Mouse (Mus musculus) erythroid progenitor cell, adult 5-6 weeks (primary cell): Measurements from ENCODE around the gene Syngr1. TPM values are rescaled to one million over a fixed set of nuclear protein-coding genes. Genes with fewer than 3 reads are reported as not detected.

Experiments
- ATAC-seq: replicated peaks from 2 replicates; pipeline ENCODE4 v1.8.0; 2016; ENCODE audit warnings: moderate number of reproducible peaks, mild to moderate bottlenecking, moderate TSS enrichment, inconsistent platforms; ENCODE audit not compliant: poor library complexity, low FRiP score, severe bottlenecking
- total RNA-seq, 2 experiments: library from RNA; stranded (forward) in 1 of 2; stranded (reverse) in 1 of 2; fragments of 150-400 nt in 1 of 2; fragments of 186-747, 209-891 nt in 1 of 2; gene quantifications; 2 replicates each; pipeline versions ENCODE4 v1.2.3 to v1.2.4; 2015 to 2017; ENCODE audit warnings: low replicate concordance in 2 of 2

Gene Syngr1
- total RNA-seq, 2 experiments from 2014 or later, result 3.6 to 20.1 TPM

GRCm38 (mm10) chr15:80136645-80137044 lies 45.5 kb downstream of the Syngr1 start:
- no peak for ATAC-seq

DNA sequence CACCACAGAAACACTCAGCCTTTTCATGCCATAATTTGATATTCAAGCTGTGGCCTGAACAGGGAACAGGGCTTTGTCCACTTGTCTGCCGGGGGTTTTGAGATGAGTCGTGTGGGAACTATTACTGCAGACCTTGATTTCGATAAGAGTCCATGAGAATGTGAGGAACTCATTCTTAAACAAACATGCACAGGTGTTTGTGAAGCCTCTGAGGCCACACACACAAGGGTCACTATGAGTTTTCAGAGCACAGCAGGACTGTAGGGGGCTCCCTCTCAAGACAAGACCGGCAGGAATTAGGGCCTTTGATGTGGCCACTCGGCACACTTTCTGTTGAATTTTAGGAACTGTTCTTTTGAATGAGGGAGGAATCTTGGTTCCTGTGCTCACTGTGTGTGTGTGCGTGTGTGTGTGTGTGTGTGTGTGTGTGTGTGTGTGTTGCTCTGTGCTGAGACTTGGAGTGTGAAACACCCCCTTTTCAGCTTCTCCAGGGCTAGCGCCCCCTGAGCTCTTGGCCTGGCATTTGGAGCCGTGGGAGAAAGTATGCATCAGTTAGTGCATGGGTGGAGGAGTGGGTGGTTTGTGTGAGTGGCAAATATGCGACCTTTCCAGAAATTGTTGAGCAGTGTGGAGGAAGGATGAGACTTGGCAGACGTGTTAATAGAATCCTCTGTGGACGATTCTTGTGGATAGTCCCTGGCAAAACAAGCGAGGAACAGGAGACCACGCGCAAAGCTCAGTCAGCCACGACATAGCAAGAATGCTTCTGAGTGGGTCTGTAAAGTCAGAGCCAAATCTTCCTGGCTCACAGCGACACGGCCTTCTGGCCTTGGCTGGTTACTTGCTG lies 47.0 kb downstream of the Syngr1 start:
- no peak for ATAC-seq

DNA sequence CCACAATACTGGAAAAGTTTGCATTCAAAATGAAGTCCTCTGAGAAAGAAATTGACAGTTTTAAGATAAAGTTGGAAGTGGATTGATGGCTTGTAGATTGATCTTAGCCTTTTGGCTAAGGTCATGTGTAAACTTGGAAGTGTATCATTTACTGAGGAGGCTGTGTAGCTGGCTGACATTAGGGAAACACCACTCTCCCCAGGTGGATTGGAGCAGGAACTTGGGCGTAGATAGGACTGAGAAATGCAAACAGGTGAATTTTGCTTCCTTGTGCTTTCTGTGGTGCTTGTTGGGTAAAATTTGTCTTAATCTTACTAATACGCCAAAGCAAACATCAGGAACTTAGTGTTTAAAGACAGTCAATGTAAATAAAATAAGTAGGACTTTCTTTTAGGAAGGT lies 49.2 kb downstream of the Syngr1 start:
- no peak for ATAC-seq

GRCm38 (mm10) chr15:80140878-80141277 lies 49.7 kb downstream of the Syngr1 start:
- ATAC-seq, result no peak

GRCm38 (mm10) chr15:80142130-80142529 lies 51.0 kb downstream of the Syngr1 start:
- no peak for ATAC-seq

DNA sequence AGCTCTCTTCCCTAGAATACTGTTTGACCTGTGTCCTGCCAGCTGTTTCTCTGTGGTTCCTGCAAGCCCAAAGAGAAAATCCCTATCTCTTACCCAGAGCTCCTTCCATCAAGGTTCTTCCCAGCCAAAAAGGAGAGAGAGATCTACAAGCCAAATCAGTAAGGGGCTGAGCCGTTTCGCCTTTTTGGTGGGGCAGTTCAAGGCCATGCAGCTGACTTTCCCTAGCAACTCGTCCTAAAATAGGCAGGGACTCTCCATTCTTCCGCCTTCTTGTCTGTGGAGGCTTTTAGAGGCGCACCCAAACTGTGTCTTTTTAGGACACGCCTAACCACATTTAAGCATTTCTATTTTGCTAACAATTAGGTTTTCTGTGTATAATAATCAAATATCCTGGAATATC lies 52.6 kb downstream of the Syngr1 start:
- no peak for ATAC-seq

- no peak for ATAC-seq
Measured at GRCm38 (mm10) chr15:80145397-80145796, 54.3 kb downstream of the Syngr1 start.

- no peak for ATAC-seq
Measured at GRCm38 (mm10) chr15:80146153-80146552, 55.0 kb downstream of the Syngr1 start.

- no peak for ATAC-seq
Measured at GRCm38 (mm10) chr15:80147090-80147489, 56.0 kb downstream of the Syngr1 start.

GRCm38 (mm10) chr15:80147511-80147910 lies 56.4 kb downstream of the Syngr1 start:
- ATAC-seq, result no peak

DNA sequence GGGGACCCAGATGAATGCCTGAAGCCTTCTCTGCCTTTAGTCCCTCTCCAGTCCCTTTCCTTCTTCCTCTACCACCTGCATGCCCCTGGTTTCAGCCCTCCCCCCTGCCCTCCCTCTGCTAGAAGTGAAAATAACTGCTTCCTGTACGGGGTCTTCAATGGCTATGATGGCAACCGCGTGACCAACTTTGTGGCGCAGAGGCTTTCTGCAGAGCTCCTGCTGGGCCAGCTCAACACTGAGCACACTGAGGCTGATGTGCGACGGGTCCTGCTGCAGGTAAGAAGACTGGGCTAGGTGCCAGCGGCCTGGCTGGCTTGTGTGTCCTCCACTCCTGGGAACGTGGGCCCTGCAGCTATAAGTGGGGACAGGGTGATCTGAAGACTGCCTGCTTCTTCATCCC lies 57.4 kb downstream of the Syngr1 start:
- no peak for ATAC-seq

DNA sequence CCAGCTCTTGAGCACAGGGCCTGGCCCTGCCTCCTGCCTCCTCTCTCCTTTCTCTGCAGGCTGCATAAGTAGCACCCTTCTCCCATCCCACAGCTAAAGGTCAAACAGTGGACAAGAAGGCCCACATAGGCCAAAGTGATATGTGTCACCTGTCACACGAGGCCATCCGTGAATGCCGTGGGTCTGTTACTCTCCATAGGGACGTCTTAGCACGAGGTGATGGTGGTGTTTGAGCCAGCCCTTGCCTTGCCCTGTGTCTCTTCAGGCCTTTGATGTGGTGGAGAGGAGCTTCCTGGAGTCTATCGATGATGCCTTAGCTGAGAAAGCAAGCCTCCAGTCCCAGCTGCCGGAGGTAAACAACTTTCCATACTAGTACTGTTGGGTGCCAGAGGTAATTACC lies 58.4 kb downstream of the Syngr1 start:
- no peak for ATAC-seq

DNA sequence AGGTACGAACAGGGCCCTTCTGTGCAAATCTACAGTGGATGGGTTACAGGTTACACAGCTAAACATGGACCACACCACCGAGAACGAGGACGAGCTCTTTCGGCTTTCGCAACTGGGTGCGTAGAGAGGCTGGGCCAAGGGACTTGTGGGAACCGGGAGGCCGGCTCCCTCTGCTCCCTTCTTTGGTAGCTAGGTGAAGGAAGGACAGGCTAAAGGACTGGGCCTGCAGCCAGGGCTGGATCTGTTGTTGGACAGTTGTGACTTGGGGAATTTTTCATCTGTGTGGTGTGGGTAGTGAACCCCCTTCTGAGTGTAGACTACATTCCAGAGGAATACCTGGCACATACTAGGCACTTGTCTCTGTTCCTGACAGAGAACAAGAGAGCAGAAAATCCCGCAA lies 61.5 kb downstream of the Syngr1 start:
- ATAC-seq, result no peak

GRCm38 (mm10) chr15:80153757-80154156 lies 62.6 kb downstream of the Syngr1 start:
- no peak for ATAC-seq

DNA sequence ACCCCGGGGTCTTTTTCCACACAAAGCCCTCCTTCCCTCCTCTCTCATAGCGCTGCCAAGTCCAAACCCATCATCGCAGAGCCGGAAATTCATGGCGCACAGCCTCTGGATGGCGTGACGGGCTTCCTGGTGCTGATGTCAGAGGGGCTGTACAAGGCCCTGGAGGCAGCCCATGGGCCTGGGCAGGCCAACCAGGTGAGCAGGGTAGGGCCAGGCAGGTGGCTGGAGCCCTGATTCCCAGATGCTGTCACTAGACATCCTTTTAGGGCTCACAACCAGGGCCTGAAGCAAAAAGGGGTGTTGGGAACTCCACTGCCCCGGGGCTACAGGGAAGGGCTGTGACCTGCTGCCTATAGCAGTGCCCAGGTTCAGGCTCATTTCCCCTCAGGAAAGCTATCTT lies 64.6 kb downstream of the Syngr1 start:
- ATAC-seq, result no peak

GRCm38 (mm10) chr15:80157197-80157943 lies 66.2 kb downstream of the Syngr1 start:
- no peak for ATAC-seq

- ATAC-seq, result no peak
Measured at GRCm38 (mm10) chr15:80158001-80158706, 67.0 kb downstream of the Syngr1 start.

DNA sequence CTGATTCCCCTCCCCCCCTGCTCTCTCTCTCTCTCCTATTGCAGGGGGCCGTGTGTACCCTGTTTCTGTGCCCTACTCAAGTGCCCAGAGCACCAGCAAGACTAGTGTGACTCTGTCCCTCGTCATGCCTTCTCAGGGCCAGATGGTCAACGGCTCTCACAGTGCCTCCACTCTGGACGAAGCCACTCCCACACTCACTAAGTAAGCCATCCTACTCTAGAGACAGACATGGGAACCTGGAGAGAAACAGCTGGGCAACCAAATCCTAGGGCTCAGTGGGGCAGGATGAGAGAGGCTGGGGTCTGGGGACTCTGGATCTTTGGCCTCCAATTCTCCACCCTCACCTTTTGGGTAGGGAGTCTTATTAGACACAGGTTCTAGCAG lies 67.6 kb downstream of the Syngr1 start:
- no peak for ATAC-seq

DNA sequence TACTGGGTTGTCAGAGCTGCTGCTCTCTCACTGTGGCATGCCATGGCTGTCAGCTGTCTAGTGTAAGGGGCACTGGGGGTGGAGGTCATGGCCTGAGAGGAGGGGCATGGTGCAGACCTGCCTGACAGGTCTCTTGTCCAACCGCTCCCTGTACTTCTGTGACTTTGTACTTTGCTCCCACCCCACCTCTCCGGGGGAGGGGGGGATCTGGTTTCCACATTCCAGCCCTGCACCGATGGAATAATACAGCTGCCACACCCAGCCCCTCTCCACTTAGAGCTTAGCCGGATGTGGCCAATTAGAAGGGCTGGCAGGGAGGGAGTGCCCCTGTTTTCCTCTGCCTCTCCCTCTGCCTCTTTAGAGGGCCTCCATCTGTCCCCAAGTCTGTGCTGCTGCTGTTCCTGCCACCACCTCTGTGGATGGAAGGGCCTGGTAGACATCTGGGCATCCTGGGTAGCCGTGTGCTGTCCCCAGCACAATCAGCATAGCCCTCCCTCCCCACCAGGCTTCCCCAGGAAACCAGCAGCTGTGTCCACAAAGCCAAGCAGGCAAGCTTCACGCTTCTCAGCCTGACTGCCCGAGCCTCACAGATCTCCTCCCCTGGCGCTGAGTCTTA lies 68.3 kb downstream of the Syngr1 start:
- ATAC-seq, result no peak

- ATAC-seq, result no peak
Measured at GRCm38 (mm10) chr15:80160223-80160622, 69.1 kb downstream of the Syngr1 start.
